Mouse (Mus musculus) liver, postnatal 0 days (tissue): ENCODE results near the gene Pik3c2g.

ENCODE experiments used
- CTCF ChIP-seq: sonication (generic); IDR thresholded peaks from 2 replicates; pipeline ENCODE4 v1.5.1; 2016; ENCODE audit warnings: antibody characterized with exemption, low read depth
- EP300 ChIP-seq: IDR thresholded peaks from 2 replicates; pipeline ENCODE4 v1.6.1; 2016; ENCODE audit warnings: antibody characterized with exemption, low read depth, mild to moderate bottlenecking

GRCm38 (mm10) chr6:139843531-139843930 is 256.5 kb downstream of the Pik3c2g start:
- TF ChIP-seq CTCF (no peak), EP300 (no peak)
